Mouse (Mus musculus) layer of hippocampus, adult 2 months (tissue): Measurements from ENCODE around the gene Ssh1. TPM values are rescaled to one million over a fixed set of nuclear protein-coding genes. Genes with fewer than 3 reads are reported as not detected.

Experiments used
- DNase-seq, 2 experiments: peaks; one replicate each; pipeline ENCODE4 v3.0.0; 2022; ENCODE audit warnings: low spot score in 2 of 2
- H3K27ac ChIP-seq: fragments of 200-600 bp; 2 replicates; pipeline ENCODE4 v1.8.1; 2022
- H3K4me3 ChIP-seq: fragments of 200-600 bp; 2 replicates; pipeline ENCODE4 v1.8.1; 2022; ENCODE audit warnings: mild to moderate bottlenecking
- CTCF ChIP-seq: fragments of 200-600 bp; conservative IDR thresholded peaks from 2 replicates; pipeline ENCODE4 v1.8.1; 2022; ENCODE audit warnings: antibody characterized with exemption, mild to moderate bottlenecking, moderate library complexity
- total RNA-seq, 2 experiments: library from RNA; stranded (reverse); gene quantifications; 2 replicates each; pipeline ENCODE4 v1.2.3; 2021

Gene Ssh1
- total RNA-seq, 2 experiments from 2014 or later, result 25.8 to 28.1 TPM

- no peak for DNase-seq
- TF ChIP-seq CTCF, result no peak
- Histone ChIP-seq H3K4me3 (no peak overlapping the region), H3K27ac (no peak overlapping the region)
Observed at GRCm38 (mm10) chr5:113887132-113887531, 106.6 kb downstream of the Ssh1 start.

Other genes with a start within 250 kb of the Ssh1 start
- 10 to 100 TPM; 53.5 to 54.4 TPM for gene Sart3, start 221.4 kb downstream of the Ssh1 start, total RNA-seq
- gene Iscu, start 221.1 kb downstream of the Ssh1 start, total RNA-seq, result 100 to 1,000 TPM; 111 to 122 TPM
- 10 to 100 TPM; 22.8 to 24.0 TPM for gene Tmem119, start 193.4 kb downstream of the Ssh1 start, total RNA-seq
- gene Selplg, start 161.2 kb downstream of the Ssh1 start, total RNA-seq, result 10 to 100 TPM; 28.3 to 28.8 TPM
- gene Coro1c, start 85.1 kb downstream of the Ssh1 start, total RNA-seq, result 100 to 1,000 TPM in 1 of 2 experiments, 10 to 100 TPM in 1; 95.2 to 101 TPM
- gene Dao, start 9.8 kb upstream of the Ssh1 start, total RNA-seq, result not detected
- 10 to 100 TPM; 37.8 to 39.0 TPM for gene Usp30, start 71.6 kb upstream of the Ssh1 start, total RNA-seq
- 100 to 1,000 TPM; 170 to 182 TPM for gene Svop, start 97.7 kb upstream of the Ssh1 start, total RNA-seq
- gene Alkbh2, start 134.3 kb upstream of the Ssh1 start, total RNA-seq, result 1 to 10 TPM; 4.8 to 5.1 TPM
- 1 to 10 TPM; 2.4 to 2.5 TPM for gene Ung, start 136.5 kb upstream of the Ssh1 start, total RNA-seq
- 1 to 10 TPM; 5.3 to 7.8 TPM for gene Acacb, start 152.6 kb upstream of the Ssh1 start, total RNA-seq